Mouse (Mus musculus) embryonic facial prominence, embryonic 10.5 days (tissue): ENCODE data around the gene R3hdml. TPM values are rescaled to one million over a fixed set of nuclear protein-coding genes. Genes with fewer than 3 reads are reported as not detected.

ENCODE experiments used
- DNase-seq: peaks from one replicate; pipeline ENCODE4 v3.0.0-alpha.2; 2017; ENCODE audit warnings: low spot score
- H3K27ac ChIP-seq: fragments of 300-500 bp; sonication (generic); replicated peaks from 2 replicates; pipeline ENCODE4 v1.5.1; 2016; ENCODE audit warnings: mild to moderate bottlenecking
- H3K27me3 ChIP-seq: fragments of 300-500 bp; sonication (generic); replicated peaks from 2 replicates; pipeline ENCODE4 v1.6.1; 2016; ENCODE audit warnings: low read depth, mild to moderate bottlenecking; ENCODE audit not compliant: poor library complexity, severe bottlenecking
- H3K36me3 ChIP-seq: fragments of 300-500 bp; sonication (generic); replicated peaks from 2 replicates; pipeline ENCODE4 v1.6.1; 2016; ENCODE audit warnings: mild to moderate bottlenecking, moderate library complexity
- H3K4me1 ChIP-seq: fragments of 300-500 bp; sonication (generic); 2 replicates; pipeline ENCODE4 v1.6.1; 2016
- H3K4me3 ChIP-seq: fragments of 300-500 bp; sonication (generic); 2 replicates; pipeline ENCODE4 v1.5.1; 2016; ENCODE audit warnings: mild to moderate bottlenecking, moderate library complexity
- H3K9me3 ChIP-seq: fragments of 300-500 bp; sonication (generic); 2 replicates; pipeline ENCODE4 v1.6.1; 2016; ENCODE audit warnings: mild to moderate bottlenecking
- WGBS: fragments of 180-500 bp; shearing (Covaris S2); methylation state at CpG from one replicate; pipeline ENCODE4 v1.1.7; 2016; 5-methylcytosine and 5-hydroxymethylcytosine counted together
- polyA plus RNA-seq: library from polyadenylated mRNA; unstranded; fragments of >200 nt; fragmentation: Nextera tagmentation; extraction: Ambion mirVana; gene quantifications from 2 replicates; pipeline ENCODE4 v1.2.1, GENCODE M21; 2016

Gene R3hdml
- polyA plus RNA-seq, 1 experiment from 2014 or later, result not detected

DNA sequence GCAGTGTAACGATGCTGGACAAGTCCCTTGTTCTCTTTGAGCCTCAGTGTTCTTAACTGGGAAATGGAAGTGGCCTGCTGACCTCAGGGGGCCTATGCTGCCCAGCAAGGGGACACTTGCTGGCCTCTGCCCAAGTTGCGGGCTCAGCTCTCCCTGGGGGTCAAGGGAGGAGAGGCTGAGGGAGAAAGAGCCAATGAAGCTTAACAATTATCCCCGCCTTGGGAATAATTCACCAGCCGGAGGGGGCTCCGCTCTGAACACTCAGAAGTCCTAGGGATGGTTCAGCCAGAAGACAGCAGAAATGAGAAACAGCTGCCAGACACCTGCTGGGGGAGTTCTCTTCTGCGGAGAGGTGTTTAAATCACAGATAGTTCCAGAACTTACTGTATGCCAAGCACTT lies 57.7 kb downstream of the R3hdml start:
- no peaks in the 10 kb centered on the region for H3K9me3 ChIP-seq
- WGBS, result 58% methylated on average over 6 of the region's 6 CpGs

More for the DNA sequence above, 57.7 kb downstream of the R3hdml start:
- Histone ChIP-seq H3K27me3 (peaks cover 3% of the 10 kb centered on the region; the same call in 1 of the 2 replicates), H3K36me3 (no peaks in the 10 kb centered on the region), H3K4me3 (no peak overlapping the region), H3K4me1 (no peaks in the 10 kb centered on the region), H3K27ac (no peak overlapping the region)
- DNase-seq, result no peak

Other genes starting within 250 kb of the R3hdml start
- 0.52 and 0.83 TPM in 2 replicates for gene Jph2, start 94.3 kb upstream of the R3hdml start, polyA plus RNA-seq
- gene Oser1, start 67.6 kb upstream of the R3hdml start, polyA plus RNA-seq, result 94.0 and 99.5 TPM in 2 replicates
- gene Gdap1l1, start 53.8 kb upstream of the R3hdml start, polyA plus RNA-seq, result 7.6 and 9.1 TPM in 2 replicates
- gene Fitm2, start 19.7 kb upstream of the R3hdml start, polyA plus RNA-seq, result 9.4 and 10.5 TPM in 2 replicates
- not detected in 2 replicates for gene Hnf4a, start 14.5 kb downstream of the R3hdml start, polyA plus RNA-seq
- gene Ttpal, start 110.0 kb downstream of the R3hdml start, polyA plus RNA-seq, result 31.3 and 33.4 TPM in 2 replicates
- 21.9 and 22.1 TPM in 2 replicates for gene Serinc3, start 152.8 kb downstream of the R3hdml start, polyA plus RNA-seq
- 189 and 194 TPM in 2 replicates for gene Pkig, start 166.1 kb downstream of the R3hdml start, polyA plus RNA-seq